Mouse (Mus musculus) lung, postnatal 0 days (tissue): Measurements from ENCODE around the gene Mvk.

ENCODE experiments used
- CTCF ChIP-seq: IDR thresholded peaks from 2 replicates; pipeline ENCODE4 v1.5.1; 2016; ENCODE audit warnings: antibody characterized with exemption, mild to moderate bottlenecking
- EP300 ChIP-seq: IDR thresholded peaks from 2 replicates; pipeline ENCODE4 v1.6.1; 2016; ENCODE audit warnings: antibody characterized with exemption, mild to moderate bottlenecking, control low read depth

DNA sequence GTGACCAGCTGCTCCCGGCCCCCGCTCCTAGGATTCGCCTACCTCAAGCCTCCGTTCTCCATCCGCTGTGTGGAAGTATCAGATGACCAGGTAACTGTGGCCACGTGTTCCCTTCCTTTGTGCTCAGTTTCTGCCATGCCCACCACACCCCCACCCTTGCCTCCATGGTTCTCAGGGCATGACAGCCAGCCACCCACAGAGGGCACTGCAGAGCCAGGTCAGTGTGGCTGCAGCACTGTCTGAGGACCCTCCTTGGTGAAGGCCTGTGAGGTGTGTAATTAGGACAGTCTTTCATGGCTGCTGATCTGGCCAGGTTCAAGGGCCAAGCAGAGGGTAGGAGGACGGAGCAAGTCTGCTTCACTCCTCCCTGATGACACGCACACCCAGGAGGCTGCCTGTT, 25.5 kb upstream of the Mvk start:
- TF ChIP-seq CTCF (peak; percentile 65), EP300 (no peak)
